Mouse (Mus musculus) kidney, embryonic 14.5 days (tissue): ENCODE data around the gene Gstp3. TPM values are rescaled to one million over a fixed set of nuclear protein-coding genes. Genes with fewer than 3 reads are reported as not detected.
"Not testable (repeated sequence)": the region's sequence is repeated elsewhere in the genome, so short reads cannot be mapped to it uniquely, and the experiment has no call there.

ENCODE experiments used
- ATAC-seq: fragments of 200-750 bp; cut with Nextera tagmentation; 2 replicates; pipeline ENCODE4 v1.8.0; 2017; ENCODE audit warnings: moderate number of reproducible peaks, mild to moderate bottlenecking, moderate TSS enrichment, moderate library complexity; ENCODE audit not compliant: low FRiP score, low TSS enrichment
- H3K27ac ChIP-seq: fragments of 300-500 bp; sonication (generic); 2 replicates; pipeline ENCODE4 v1.5.1; 2014; ENCODE audit warnings: low read depth, mild to moderate bottlenecking, low read length, moderate library complexity, mixed read lengths
- H3K27me3 ChIP-seq: fragments of 300-500 bp; sonication (generic); 2 replicates; pipeline ENCODE4 v1.6.1; 2014; ENCODE audit warnings: mild to moderate bottlenecking, low read length; ENCODE audit not compliant: control insufficient read depth, insufficient read depth
- H3K36me3 ChIP-seq: fragments of 300-500 bp; sonication (generic); 2 replicates; pipeline ENCODE4 v1.6.1; 2014; ENCODE audit warnings: low read length, mixed read lengths; ENCODE audit not compliant: control insufficient read depth, insufficient read depth
- H3K4me1 ChIP-seq: fragments of 300-500 bp; sonication (generic); 2 replicates; pipeline ENCODE4 v1.6.1; 2014; ENCODE audit warnings: low read length, mixed read lengths; ENCODE audit not compliant: control insufficient read depth, insufficient read depth
- H3K4me2 ChIP-seq: fragments of 300-500 bp; sonication (generic); replicated peaks from 2 replicates; pipeline ENCODE4 v1.6.1; 2014; ENCODE audit warnings: low read depth, mild to moderate bottlenecking, low read length
- H3K4me3 ChIP-seq: fragments of 300-500 bp; sonication (generic); 2 replicates; pipeline ENCODE4 v1.5.1; 2014; ENCODE audit warnings: mild to moderate bottlenecking, low read length
- H3K9ac ChIP-seq: fragments of 300-500 bp; sonication (generic); 2 replicates; pipeline ENCODE4 v1.6.1; 2014; ENCODE audit warnings: low read depth, mild to moderate bottlenecking, low read length, moderate library complexity
- H3K9me3 ChIP-seq: fragments of 300-500 bp; sonication (generic); 2 replicates; pipeline ENCODE4 v1.6.1; 2016; ENCODE audit warnings: low read length; ENCODE audit not compliant: control insufficient read depth
- WGBS: fragments of 180-500 bp; shearing (Covaris S2); extraction: QIAGEN DNeasy Blood & Tissue Kit; methylation state at CpG from one replicate; pipeline ENCODE4 v1.1.7; 2014; 5-methylcytosine and 5-hydroxymethylcytosine counted together
- polyA plus RNA-seq: library from polyadenylated mRNA; unstranded; fragments of >200 nt; fragmentation: Nextera tagmentation; extraction: Ambion mirVana; gene quantifications from 2 replicates; pipeline ENCODE4 v1.2.1, GENCODE M21; 2014

Gene Gstp3
- polyA plus RNA-seq, 1 experiment from 2014 or later, result 0.34 TPM

GRCm38 (mm10) chr19:4070756-4071155 lies 11.4 kb upstream of the Gstp3 start:
- Histone ChIP-seq H3K36me3 (no peaks in the 10 kb centered on the region), H3K4me1 (no peaks in the 10 kb centered on the region), H3K4me3 (no peak overlapping the region), H3K4me2 (no peak overlapping the region), H3K9ac (no peak overlapping the region), H3K27ac (no peak overlapping the region), H3K27me3 (no peaks in the 10 kb centered on the region), H3K9me3 (no peaks in the 10 kb centered on the region)
- WGBS, result 82% methylated on average over 8 of the region's 8 CpGs
- no peak for ATAC-seq

- H3K4me3 ChIP-seq, result no peak overlapping the region
- ATAC-seq, result no peak
- no peak overlapping the region for H3K27ac ChIP-seq
- WGBS, result 82% methylated on average over 15 of the region's 15 CpGs
- H3K4me1 ChIP-seq, result no peaks in the 10 kb centered on the region
- H3K27me3 ChIP-seq, result no peaks in the 10 kb centered on the region
- no peaks in the 10 kb centered on the region for H3K9me3 ChIP-seq
- H3K4me2 ChIP-seq, result no peak overlapping the region
- no peaks in the 10 kb centered on the region for H3K36me3 ChIP-seq
- H3K9ac ChIP-seq, result no peak overlapping the region
These were observed 10.9 kb upstream of the Gstp3 start for GRCm38 (mm10) chr19:4070311-4070710.

- Histone ChIP-seq H3K27me3 (no peaks in the 10 kb centered on the region), H3K9me3 (no peaks in the 10 kb centered on the region), H3K4me2 (no peak overlapping the region), H3K36me3 (no peaks in the 10 kb centered on the region), H3K4me1 (no peaks in the 10 kb centered on the region), H3K9ac (no peak overlapping the region), H3K27ac (no peak overlapping the region), H3K4me3 (no peak overlapping the region)
- 66% methylated on average over 15 of the region's 15 CpGs for WGBS
- no peak for ATAC-seq
These were observed 9.5 kb upstream of the Gstp3 start for GRCm38 (mm10) chr19:4068717-4069410.

GRCm38 (mm10) chr19:4068242-4068641 lies 8.9 kb upstream of the Gstp3 start:
- H3K27ac ChIP-seq, H3K9ac ChIP-seq, H3K4me2 ChIP-seq, H3K4me1 ChIP-seq, H3K27me3 ChIP-seq, H3K9me3 ChIP-seq, ATAC-seq, H3K36me3 ChIP-seq, H3K4me3 ChIP-seq: not testable (repeated sequence)
- 96% methylated on average over 2 of the region's 2 CpGs for WGBS

DNA sequence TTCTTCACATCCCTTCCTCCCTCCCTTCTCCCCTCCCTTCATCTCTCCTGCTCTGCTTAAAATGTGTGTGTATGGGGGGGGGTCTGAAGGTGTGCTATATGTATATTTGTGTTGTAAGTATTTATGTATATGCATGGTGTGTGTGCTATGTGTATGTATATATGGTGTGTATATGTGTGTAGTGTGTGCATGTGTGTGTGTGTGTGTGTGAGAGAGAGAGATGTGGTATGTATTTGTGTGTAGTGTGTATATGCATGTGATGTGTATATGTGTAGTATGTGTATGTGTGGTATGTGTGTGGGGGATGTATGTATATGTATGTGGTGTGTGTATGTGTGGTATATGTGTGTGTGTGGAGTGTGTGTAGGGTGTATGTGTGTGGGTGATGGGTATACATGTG lies 7.5 kb upstream of the Gstp3 start:
- H3K36me3 ChIP-seq, result no peaks in the 10 kb centered on the region
- no peak overlapping the region for H3K27ac ChIP-seq
- no peak overlapping the region for H3K4me3 ChIP-seq
- no peak overlapping the region for H3K4me2 ChIP-seq
- H3K9ac ChIP-seq, result no peak overlapping the region
- H3K9me3 ChIP-seq, result no peaks in the 10 kb centered on the region
- ATAC-seq, result no peak
- no peaks in the 10 kb centered on the region for H3K4me1 ChIP-seq
- H3K27me3 ChIP-seq, result no peaks in the 10 kb centered on the region

- Histone ChIP-seq H3K36me3 (no peaks in the 10 kb centered on the region), H3K4me1 (no peaks in the 10 kb centered on the region), H3K27ac (no peak overlapping the region), H3K27me3 (no peaks in the 10 kb centered on the region), H3K4me3 (no peak overlapping the region), H3K9me3 (no peaks in the 10 kb centered on the region), H3K4me2 (no peak overlapping the region), H3K9ac (no peak overlapping the region)
- no peak for ATAC-seq
- 78% methylated on average over 6 of the region's 6 CpGs for WGBS
These were observed 6.9 kb upstream of the Gstp3 start for GRCm38 (mm10) chr19:4066280-4066679.

GRCm38 (mm10) chr19:4064501-4064900 lies 5.1 kb upstream of the Gstp3 start:
- H3K27me3 ChIP-seq, H3K4me2 ChIP-seq, H3K9ac ChIP-seq, ATAC-seq, H3K4me1 ChIP-seq, H3K27ac ChIP-seq, H3K4me3 ChIP-seq, H3K36me3 ChIP-seq, H3K9me3 ChIP-seq: not testable (repeated sequence)
- 29% methylated on average over 1 of the region's 11 CpGs for WGBS

DNA sequence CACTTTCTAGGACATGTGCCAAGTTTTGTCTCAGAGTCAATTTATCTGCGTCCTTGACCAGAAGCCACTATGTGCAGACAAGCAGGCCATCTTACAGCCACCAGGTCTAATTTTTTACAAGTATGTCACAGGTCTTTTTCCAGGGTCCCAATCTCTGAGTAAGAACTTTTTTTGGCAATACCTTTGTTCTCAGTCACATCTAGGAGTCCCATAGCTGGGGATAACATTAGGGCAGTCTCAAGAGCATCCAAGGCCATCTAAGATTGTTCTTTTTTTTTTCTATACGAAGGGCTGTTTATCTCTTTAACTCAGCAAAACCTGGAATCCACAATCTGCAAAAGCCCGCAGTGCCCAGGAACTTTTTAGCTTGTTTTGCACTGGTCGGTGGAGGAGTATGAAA lies 4.0 kb upstream of the Gstp3 start:
- H3K9me3 ChIP-seq, H3K4me2 ChIP-seq, H3K4me1 ChIP-seq, H3K36me3 ChIP-seq, H3K9ac ChIP-seq, H3K4me3 ChIP-seq, H3K27me3 ChIP-seq, ATAC-seq, H3K27ac ChIP-seq: not testable (repeated sequence)
- 71% methylated on average over 2 of the region's 4 CpGs for WGBS

DNA sequence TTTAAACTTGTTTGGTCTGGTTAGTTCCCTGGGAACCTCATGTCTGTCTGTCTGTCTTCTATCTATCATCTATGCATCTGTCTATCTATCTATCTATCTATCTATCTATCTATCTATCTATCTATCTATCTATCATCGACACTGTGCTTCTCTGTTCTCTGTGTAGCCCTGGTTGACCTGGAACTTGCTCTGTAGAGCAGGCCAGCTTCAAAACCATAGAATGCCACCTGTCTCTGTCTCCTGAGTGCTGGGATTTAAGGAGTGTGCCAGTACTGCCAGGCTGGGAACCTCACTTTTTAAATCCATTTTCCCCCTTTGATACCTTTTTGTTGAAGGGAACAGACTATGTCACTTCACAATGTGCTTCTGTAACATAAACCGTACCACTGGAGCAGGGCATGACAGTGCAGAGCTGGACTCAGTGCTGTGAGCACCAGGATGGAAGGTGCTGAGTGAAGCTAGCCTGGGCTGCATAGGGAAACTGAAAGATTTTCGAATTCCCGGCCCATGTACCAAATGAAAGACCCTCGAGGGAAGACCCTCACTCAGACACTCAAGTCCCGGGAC lies 1.6 kb upstream of the Gstp3 start:
- Histone ChIP-seq H3K36me3 (no peaks in the 10 kb centered on the region), H3K27ac (no peak overlapping the region), H3K4me1 (no peaks in the 10 kb centered on the region), H3K4me2 (no peak overlapping the region), H3K9ac (no peak overlapping the region), H3K27me3 (no peaks in the 10 kb centered on the region), H3K9me3 (no peaks in the 10 kb centered on the region), H3K4me3 (no peak overlapping the region)
- ATAC-seq, result no peak
- 96% methylated on average over 6 of the region's 6 CpGs for WGBS
